Mouse (Mus musculus): ENCODE results near the gene Tceal9. TPM values are rescaled to one million over a fixed set of nuclear protein-coding genes. Genes with fewer than 3 reads are reported as not detected.

Tceal9 gene
- polyA plus RNA-seq, 1 experiment: 93.5 TPM

DNA sequence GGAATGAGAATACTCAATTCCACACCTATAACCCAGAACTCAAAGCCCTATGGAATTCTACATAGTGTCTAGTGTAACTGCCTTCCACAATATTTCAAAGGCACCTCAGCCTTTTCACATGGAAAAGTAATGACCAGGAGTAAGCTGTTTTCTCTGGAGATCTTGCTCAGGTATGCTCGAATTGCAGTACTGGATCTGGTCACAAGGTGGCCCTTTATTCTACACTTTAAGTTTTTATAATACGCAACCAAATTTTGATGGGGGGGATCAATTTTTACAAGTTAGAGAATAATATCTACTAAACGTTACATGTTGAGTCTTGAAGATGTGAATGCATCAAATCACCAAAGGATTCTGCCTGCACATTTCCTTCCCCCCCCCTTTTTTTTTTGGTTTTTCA, 6.8 kb upstream of the Tceal9 start:
- Histone ChIP-seq H3K27me3 (ENCODE audit: control insufficient read depth, insufficient read depth, insufficient read length) (no peaks in the 10 kb centered on the region), H3ac (ENCODE audit: control insufficient read depth, insufficient read length, low read depth) (no peak overlapping the region), H3K79me3 (ENCODE audit: low read depth) (no peaks in the 10 kb centered on the region), H3K36me3 (ENCODE audit: control insufficient read depth, insufficient read depth) (no peaks in the 10 kb centered on the region), H3K79me2 (ENCODE audit: control insufficient read depth, insufficient read depth) (no peaks in the 10 kb centered on the region), H3K4me3 (ENCODE audit: insufficient read depth, poor library complexity, severe bottlenecking) (no peak overlapping the region)
- TF ChIP-seq MYOD1 (IDR thresholded peaks at IDR 0.05; ENCODE audit: control insufficient read depth, insufficient read length, low read depth) (no peak), CEBPB (IDR thresholded peaks at IDR 0.05; ENCODE audit: low read depth) (no peak), MAX (IDR thresholded peaks at IDR 0.05) (no peak), FOSL1 (IDR thresholded peaks at IDR 0.05; ENCODE audit: insufficient read depth, low read length, poor library complexity, severe bottlenecking) (no peak), USF1 (IDR thresholded peaks at IDR 0.05; ENCODE audit: low read depth) (no peak), CTCF (IDR thresholded peaks at IDR 0.05; ENCODE audit: control insufficient read depth, insufficient read depth, insufficient read length) (no peak), MYOG (IDR thresholded peaks at IDR 0.05; ENCODE audit: control insufficient read depth, extremely low read depth, insufficient read length) (no peak)

DNA sequence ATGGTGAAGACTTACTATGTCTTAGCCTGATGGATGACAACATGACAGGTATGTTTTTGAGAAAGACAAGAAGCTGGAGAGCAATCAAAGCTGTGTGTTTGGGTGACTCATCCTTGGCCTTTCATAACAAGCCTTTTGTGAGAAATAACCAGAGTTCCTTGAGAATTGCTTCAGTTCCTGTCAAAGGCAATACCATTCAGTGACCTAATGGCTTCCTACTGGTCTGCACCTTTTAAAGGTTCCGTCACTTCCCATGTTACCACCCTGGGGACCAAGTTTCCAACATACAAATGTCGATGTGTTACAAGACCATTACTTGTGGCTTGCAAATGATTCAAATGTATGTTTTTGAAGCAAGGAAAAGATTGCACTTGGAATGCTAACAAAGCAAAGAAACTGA, 1.7 kb upstream of the Tceal9 start:
- Histone ChIP-seq H3K4me3 (ENCODE audit: insufficient read depth, poor library complexity, severe bottlenecking) (no peak overlapping the region), H3K79me2 (ENCODE audit: control insufficient read depth, insufficient read depth) (peaks cover 9% of the 10 kb centered on the region), H3K79me3 (ENCODE audit: low read depth) (peaks cover 4% of the 10 kb centered on the region), H3K27me3 (ENCODE audit: control insufficient read depth, insufficient read depth, insufficient read length) (no peaks in the 10 kb centered on the region), H3K36me3 (ENCODE audit: control insufficient read depth, insufficient read depth) (no peaks in the 10 kb centered on the region), H3ac (ENCODE audit: control insufficient read depth, insufficient read length, low read depth) (no peak overlapping the region)
- TF ChIP-seq USF1 (IDR thresholded peaks at IDR 0.05; ENCODE audit: low read depth) (no peak), CEBPB (IDR thresholded peaks at IDR 0.05; ENCODE audit: low read depth) (no peak), MYOG (IDR thresholded peaks at IDR 0.05; ENCODE audit: control insufficient read depth, extremely low read depth, insufficient read length) (no peak), MYOD1 (IDR thresholded peaks at IDR 0.05; ENCODE audit: control insufficient read depth, insufficient read length, low read depth) (no peak), MAX (IDR thresholded peaks at IDR 0.05) (no peak), FOSL1 (IDR thresholded peaks at IDR 0.05; ENCODE audit: insufficient read depth, low read length, poor library complexity, severe bottlenecking) (no peak), CTCF (IDR thresholded peaks at IDR 0.05; ENCODE audit: control insufficient read depth, insufficient read depth, insufficient read length) (no peak)

DNA sequence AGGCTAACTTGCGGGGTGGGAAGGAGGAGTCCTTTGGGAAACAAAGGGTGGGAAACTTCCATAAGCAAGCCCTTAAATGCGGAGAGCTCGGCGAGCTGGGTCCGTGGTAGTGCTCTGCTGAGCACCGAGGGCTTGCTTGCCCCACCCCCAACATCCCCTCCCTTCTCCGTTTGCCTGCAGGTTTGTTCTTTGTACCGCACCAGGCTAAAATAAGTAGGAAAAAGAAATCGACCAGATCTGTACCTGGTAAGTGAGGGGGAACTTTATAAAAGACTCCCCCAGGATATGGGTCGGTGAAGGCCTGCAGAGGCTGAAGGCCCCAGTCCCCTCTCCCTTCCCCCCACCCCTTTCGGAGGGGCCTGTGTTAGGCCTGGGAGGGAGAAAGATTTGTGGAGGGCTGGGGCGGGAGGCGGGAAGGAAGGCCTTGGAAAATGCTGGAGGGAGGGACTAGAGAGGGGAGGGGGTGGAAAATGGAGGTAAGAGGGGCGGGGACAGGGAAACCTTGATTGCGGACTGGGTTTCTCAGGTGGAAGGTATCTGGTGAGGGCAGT, 717 bp downstream of the Tceal9 start:
- no peaks in the 10 kb centered on the region for H3K36me3 ChIP-seq (ENCODE audit: control insufficient read depth, insufficient read depth)
- TF ChIP-seq USF1 (IDR thresholded peaks at IDR 0.05; ENCODE audit: low read depth): no peak
- TF ChIP-seq MYOD1 (IDR thresholded peaks at IDR 0.05; ENCODE audit: control insufficient read depth, insufficient read length, low read depth): no peak
- H3K79me3 ChIP-seq (ENCODE audit: low read depth): peaks cover 4% of the 10 kb centered on the region
- H3K27me3 ChIP-seq (ENCODE audit: control insufficient read depth, insufficient read depth, insufficient read length): no peaks in the 10 kb centered on the region
- H3K4me3 ChIP-seq (ENCODE audit: insufficient read depth, poor library complexity, severe bottlenecking): peak overlapping the region; percentile 52
- H3K79me2 ChIP-seq (ENCODE audit: control insufficient read depth, insufficient read depth): peaks cover 9% of the 10 kb centered on the region
- peak overlapping the region; percentile 48 for H3ac ChIP-seq (ENCODE audit: control insufficient read depth, insufficient read length, low read depth)

DNA sequence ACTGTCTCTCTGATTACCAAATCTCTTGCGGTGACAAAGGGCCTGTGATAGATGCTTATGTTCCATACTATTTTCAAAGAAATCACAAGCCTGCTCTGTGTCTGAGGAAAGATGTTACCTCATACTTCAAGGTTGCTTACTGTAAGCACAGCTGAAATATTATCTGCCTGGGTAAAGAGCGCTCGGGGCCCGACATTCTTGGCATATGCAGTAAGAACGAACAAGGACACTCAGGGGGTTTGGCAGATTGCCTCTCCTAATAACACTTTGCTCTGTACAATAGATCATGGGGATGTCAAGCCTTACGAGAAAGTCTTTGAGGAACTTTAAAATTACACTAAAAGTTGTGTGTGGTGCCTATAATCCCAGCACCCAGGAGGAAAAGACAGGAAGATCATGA, 3.9 kb downstream of the Tceal9 start:
- H3K4me3 ChIP-seq (ENCODE audit: insufficient read depth, poor library complexity, severe bottlenecking): no peak overlapping the region
- H3K27me3 ChIP-seq (ENCODE audit: control insufficient read depth, insufficient read depth, insufficient read length): no peaks in the 10 kb centered on the region
- no peak for TF ChIP-seq USF1 (IDR thresholded peaks at IDR 0.05; ENCODE audit: low read depth)
- peaks cover 9% of the 10 kb centered on the region for H3K79me2 ChIP-seq (ENCODE audit: control insufficient read depth, insufficient read depth)
- H3K36me3 ChIP-seq (ENCODE audit: control insufficient read depth, insufficient read depth): no peaks in the 10 kb centered on the region
- H3K79me3 ChIP-seq (ENCODE audit: low read depth): peaks cover 4% of the 10 kb centered on the region
- H3ac ChIP-seq (ENCODE audit: control insufficient read depth, insufficient read length, low read depth): no peak overlapping the region

DNA sequence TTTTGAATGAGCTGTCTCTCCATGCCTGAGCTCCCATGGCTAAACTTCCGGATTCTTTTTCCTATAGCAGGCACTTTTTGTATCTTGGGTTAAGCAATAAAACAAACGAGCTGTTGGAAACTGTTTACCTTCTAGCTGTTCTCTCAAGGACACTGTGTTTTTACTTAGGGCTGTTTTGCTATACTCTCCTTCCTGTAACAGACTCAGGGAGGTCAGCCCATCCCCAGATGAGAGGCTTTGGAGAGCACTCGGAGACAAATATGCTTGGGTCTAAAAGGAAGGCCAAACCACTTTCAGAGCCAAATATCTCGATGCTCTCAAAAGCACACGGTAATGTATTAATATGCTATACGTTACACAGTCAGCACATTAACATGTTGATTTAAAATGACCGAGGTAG, 4.8 kb downstream of the Tceal9 start:
- H3K79me2 ChIP-seq (ENCODE audit: control insufficient read depth, insufficient read depth): peaks cover 9% of the 10 kb centered on the region
- peaks cover 4% of the 10 kb centered on the region for H3K79me3 ChIP-seq (ENCODE audit: low read depth)
- no peaks in the 10 kb centered on the region for H3K36me3 ChIP-seq (ENCODE audit: control insufficient read depth, insufficient read depth)
- H3ac ChIP-seq (ENCODE audit: control insufficient read depth, insufficient read length, low read depth): no peak overlapping the region
- no peaks in the 10 kb centered on the region for H3K27me3 ChIP-seq (ENCODE audit: control insufficient read depth, insufficient read depth, insufficient read length)
- TF ChIP-seq CTCF (IDR thresholded peaks at IDR 0.05; ENCODE audit: control insufficient read depth, insufficient read depth, insufficient read length) (no peak), MYOD1 (IDR thresholded peaks at IDR 0.05; ENCODE audit: control insufficient read depth, insufficient read length, low read depth) (no peak), CEBPB (IDR thresholded peaks at IDR 0.05; ENCODE audit: low read depth) (no peak), MAX (IDR thresholded peaks at IDR 0.05) (no peak), FOSL1 (IDR thresholded peaks at IDR 0.05; ENCODE audit: insufficient read depth, low read length, poor library complexity, severe bottlenecking) (no peak), USF1 (IDR thresholded peaks at IDR 0.05; ENCODE audit: low read depth) (no peak), MYOG (IDR thresholded peaks at IDR 0.05; ENCODE audit: control insufficient read depth, extremely low read depth, insufficient read length) (no peak)
- no peak overlapping the region for H3K4me3 ChIP-seq (ENCODE audit: insufficient read depth, poor library complexity, severe bottlenecking)

DNA sequence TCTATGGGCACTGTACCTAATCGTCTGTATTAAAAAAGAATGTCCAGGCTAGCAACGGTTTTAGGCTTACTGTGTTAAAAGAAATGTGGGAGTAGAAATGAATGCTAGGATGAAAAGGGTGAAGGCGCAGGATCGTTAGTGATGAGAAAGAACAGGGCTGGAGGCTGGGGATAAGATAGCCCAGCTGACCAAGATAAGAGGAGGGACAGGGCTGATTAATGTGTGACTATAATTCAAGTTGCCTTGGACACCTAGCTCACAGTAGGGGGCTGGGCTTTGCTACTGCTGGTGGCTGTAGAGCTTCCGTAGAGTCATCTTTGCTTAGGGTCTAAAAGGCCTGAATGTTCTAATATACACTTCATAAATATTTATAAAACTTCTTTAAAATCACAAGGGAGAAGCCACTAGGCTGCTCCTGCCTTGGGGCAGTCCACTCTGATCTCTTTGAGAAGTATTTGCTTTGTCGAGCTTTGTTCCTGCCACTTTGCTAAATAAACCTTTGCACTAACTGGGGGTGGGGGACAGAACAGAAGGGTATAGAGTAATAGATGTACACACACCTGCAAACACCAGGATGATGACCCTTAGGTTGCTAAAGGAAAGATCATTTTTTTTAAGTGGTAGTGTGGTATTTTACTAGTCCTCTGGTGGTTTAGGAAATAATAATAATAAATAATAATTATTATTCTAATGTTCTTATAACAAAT, 7.3 kb downstream of the Tceal9 start:
- Histone ChIP-seq H3ac (ENCODE audit: control insufficient read depth, insufficient read length, low read depth) (no peak overlapping the region), H3K79me3 (ENCODE audit: low read depth) (no peaks in the 10 kb centered on the region), H3K4me3 (ENCODE audit: insufficient read depth, poor library complexity, severe bottlenecking) (no peak overlapping the region), H3K27me3 (ENCODE audit: control insufficient read depth, insufficient read depth, insufficient read length) (no peaks in the 10 kb centered on the region), H3K79me2 (ENCODE audit: control insufficient read depth, insufficient read depth) (no peaks in the 10 kb centered on the region), H3K36me3 (ENCODE audit: control insufficient read depth, insufficient read depth) (no peaks in the 10 kb centered on the region)
- TF ChIP-seq CEBPB (IDR thresholded peaks at IDR 0.05; ENCODE audit: low read depth): no peak
- no peak for TF ChIP-seq MAX (IDR thresholded peaks at IDR 0.05)
- no peak for TF ChIP-seq CTCF (IDR thresholded peaks at IDR 0.05; ENCODE audit: control insufficient read depth, insufficient read depth, insufficient read length)
- no peak for TF ChIP-seq FOSL1 (IDR thresholded peaks at IDR 0.05; ENCODE audit: insufficient read depth, low read length, poor library complexity, severe bottlenecking)
- no peak for TF ChIP-seq USF1 (IDR thresholded peaks at IDR 0.05; ENCODE audit: low read depth)
- no peak for TF ChIP-seq MYOD1 (IDR thresholded peaks at IDR 0.05; ENCODE audit: control insufficient read depth, insufficient read length, low read depth)
- no peak for TF ChIP-seq MYOG (IDR thresholded peaks at IDR 0.05; ENCODE audit: control insufficient read depth, extremely low read depth, insufficient read length)

All from C2C12 (cell line).